ENCODE assay signal across 19 mouse cellular contexts in genomic region chr10:44008808-44009207, GRCm38 (mm10).
"Had no signal": no experiment of that assay in that cellular context is flagged by ENCODE, and none has a peak within 500 bp of the region (broad histone marks: within the 10 kb centered on the region; RNA-seq: fewer than 3 reads in every experiment).

No protein-coding gene starts in this region.

- H3K36me3 ChIP-seq: liver, embryonic 13.5 days; midbrain, embryonic 12.5 days; midbrain, embryonic 15.5 days; neural tube, embryonic 12.5 days; neural tube, embryonic 15.5 days had no signal

- H3K4me3 ChIP-seq: layer of hippocampus, adult 2 months; liver, embryonic 13.5 days; midbrain, embryonic 12.5 days; midbrain, embryonic 15.5 days; neural tube, embryonic 12.5 days; neural tube, embryonic 15.5 days had no signal

- ATAC-seq: hindbrain, embryonic 16.5 days; intestine, embryonic 16.5 days; lung, postnatal 0 days; midbrain, embryonic 15.5 days had no signal

- H3K4me2 ChIP-seq: liver, embryonic 13.5 days; lung, embryonic 14.5 days; midbrain, embryonic 12.5 days; midbrain, embryonic 15.5 days; neural tube, embryonic 12.5 days; neural tube, embryonic 15.5 days had no signal

- H3K9me3 ChIP-seq: liver, embryonic 13.5 days; midbrain, embryonic 12.5 days; midbrain, embryonic 15.5 days; neural tube, embryonic 12.5 days; neural tube, embryonic 15.5 days had no signal

- DNase-seq: layer of hippocampus, adult 9-11 months; liver, embryonic 13.5 days; lung, embryonic 14.5 days; right cerebral cortex, adult 18-20 months; right cerebral cortex, postnatal 14 days; right cerebral cortex, postnatal 4 days; thymus, adult 2 months; thymus, postnatal 14 days; thymus, postnatal 4 days had no signal

- H3K9ac ChIP-seq: liver, embryonic 13.5 days; lung, embryonic 14.5 days; midbrain, embryonic 12.5 days; midbrain, embryonic 15.5 days; neural tube, embryonic 12.5 days; neural tube, embryonic 15.5 days had no signal

- H3K27ac ChIP-seq: layer of hippocampus, adult 2 months; liver, embryonic 13.5 days; macrophage; midbrain, embryonic 12.5 days; midbrain, embryonic 15.5 days; neural tube, embryonic 12.5 days; neural tube, embryonic 15.5 days; stomach, postnatal 0 days had no signal
